18 mouse cellular contexts compared by ENCODE assay signal in the genomic region with DNA sequence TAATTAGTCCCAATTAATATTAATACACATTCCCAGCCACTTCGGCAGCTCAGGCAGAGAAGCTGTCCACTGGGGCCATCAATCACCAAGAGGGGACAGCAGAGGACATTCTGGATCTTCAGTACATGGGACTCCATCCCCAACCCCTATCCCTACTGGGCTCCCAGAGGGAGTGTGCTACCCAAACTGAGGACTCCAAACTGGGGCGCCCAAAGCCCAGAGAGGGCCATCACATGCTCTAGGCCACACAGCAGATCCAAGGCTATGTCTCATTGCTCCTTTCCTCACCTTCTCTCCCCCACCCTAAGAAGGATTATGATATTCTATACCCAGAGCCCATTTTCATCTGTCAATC. TPM values are rescaled to one million over a fixed set of nuclear protein-coding genes. Genes with fewer than 3 reads are reported as not detected.
"Had no signal": no experiment of that assay in that cellular context is flagged by ENCODE, and none has a peak within 500 bp of the region (broad histone marks: within the 10 kb centered on the region; RNA-seq: fewer than 3 reads in every experiment).

No protein-coding gene starts in this region.

- ATAC-seq: liver, postnatal 0 days had no signal

- H3K4me1 ChIP-seq: limb, embryonic 12.5 days; liver, embryonic 13.5 days; lung, embryonic 15.5 days; megakaryocyte, embryonic 14.5 days; midbrain, embryonic 12.5 days had no signal

- H3K9me3 ChIP-seq: liver, embryonic 13.5 days; lung, embryonic 15.5 days had no signal

- H3K27ac ChIP-seq: kidney, postnatal 0 days; limb, embryonic 12.5 days; liver, embryonic 13.5 days; lung, embryonic 15.5 days; macrophage; midbrain, embryonic 12.5 days had no signal

- H3K4me2 ChIP-seq: limb, embryonic 12.5 days; liver, embryonic 13.5 days; lung, embryonic 15.5 days; midbrain, embryonic 12.5 days had no signal

- DNase-seq: kidney, adult 11 months; kidney, adult 9 months; kidney, postnatal 36 days; layer of hippocampus, adult 9-11 months; layer of hippocampus, postnatal 36 days; liver; liver, embryonic 13.5 days; liver, postnatal 0 days; lung, postnatal 14 days; right cerebral cortex, postnatal 14 days; thymus, postnatal 4 days had no signal

- H3K4me3 ChIP-seq: limb, embryonic 12.5 days; liver, embryonic 13.5 days; lung, embryonic 15.5 days; megakaryocyte, embryonic 14.5 days; midbrain, embryonic 12.5 days had no signal

- H3K27me3 ChIP-seq: liver, embryonic 13.5 days; lung, embryonic 15.5 days had no signal

- H3K36me3 ChIP-seq: limb, embryonic 12.5 days; lung, embryonic 15.5 days; midbrain, embryonic 12.5 days had no signal

- H3K9ac ChIP-seq: limb, embryonic 12.5 days; liver, embryonic 13.5 days; liver, postnatal 0 days; lung, embryonic 15.5 days; midbrain, embryonic 12.5 days had no signal

RNA-seq across cellular contexts. Expression of a gene that starts 55.6 kb away (rescaled TPM):
- polyA plus RNA-seq: kidney, postnatal 0 days; liver, embryonic 13.5 days; liver, postnatal 0 days; macrophage; stomach, embryonic 16.5 days had no signal
